Mouse (Mus musculus) liver (tissue): Measurements from ENCODE around the gene Phf12.

ENCODE experiments used
- DNase-seq: peaks from one replicate; pipeline ENCODE4 v3.0.0-alpha.2; 2020; ENCODE audit warnings: mixed read lengths

The Phf12 gene

GRCm38 (mm10) chr11:77973520-77973919, 9.0 kb upstream of the Phf12 start:
- DNase-seq: no peak

- DNase-seq: no peak
Observed at GRCm38 (mm10) chr11:77974325-77974724, 8.2 kb upstream of the Phf12 start.

GRCm38 (mm10) chr11:77975873-77976272, 6.7 kb upstream of the Phf12 start:
- no peak for DNase-seq

GRCm38 (mm10) chr11:77978161-77978560, 4.4 kb upstream of the Phf12 start:
- DNase-seq: no peak

- no peak for DNase-seq
Observed at GRCm38 (mm10) chr11:77979221-77979809, 3.2 kb upstream of the Phf12 start.

GRCm38 (mm10) chr11:77980281-77981204, 2.0 kb upstream of the Phf12 start:
- peak; percentile 24 for DNase-seq

GRCm38 (mm10) chr11:77981609-77982440, 729 bp upstream of the Phf12 start:
- DNase-seq: peak; percentile 93

GRCm38 (mm10) chr11:77983191-77983936, 810 bp downstream of the Phf12 start:
- peak; percentile 66 for DNase-seq

GRCm38 (mm10) chr11:77983937-77984835, 1.6 kb downstream of the Phf12 start:
- DNase-seq: peak; percentile 81

- DNase-seq: peak; percentile 49
Observed at GRCm38 (mm10) chr11:77984836-77985231, 2.3 kb downstream of the Phf12 start.

GRCm38 (mm10) chr11:77985541-77986065, 3.0 kb downstream of the Phf12 start:
- DNase-seq: no peak

- DNase-seq: no peak
Observed at GRCm38 (mm10) chr11:77989071-77989690, 6.6 kb downstream of the Phf12 start.

GRCm38 (mm10) chr11:77995556-77995955, 13.0 kb downstream of the Phf12 start:
- DNase-seq: no peak

GRCm38 (mm10) chr11:78006446-78006845, 23.9 kb downstream of the Phf12 start:
- DNase-seq: no peak

- peak; percentile 79 for DNase-seq
Observed at GRCm38 (mm10) chr11:78019676-78020075, 37.1 kb downstream of the Phf12 start.

GRCm38 (mm10) chr11:78023607-78024006, 41.1 kb downstream of the Phf12 start:
- peak; percentile 38 for DNase-seq

- DNase-seq: no peak
Observed at GRCm38 (mm10) chr11:78029240-78029639, 46.7 kb downstream of the Phf12 start.

GRCm38 (mm10) chr11:78030600-78030999, 48.0 kb downstream of the Phf12 start:
- DNase-seq: no peak

- DNase-seq: no peak
Observed at GRCm38 (mm10) chr11:78031389-78031788, 48.8 kb downstream of the Phf12 start.

GRCm38 (mm10) chr11:78031947-78032808, 49.6 kb downstream of the Phf12 start, which contains the start of gene Dhrs13:
Dhrs13 (plus strand) TSS chr11:78032280.
- peak; percentile 96 for DNase-seq
